Mouse (Mus musculus): ENCODE data around the gene Ubr7. TPM values are rescaled to one million over a fixed set of nuclear protein-coding genes. Genes with fewer than 3 reads are reported as not detected.
A peak's percentile ranks its signal among the peaks of the same experiment; 100 is the strongest.

Gene Ubr7
- polyA plus RNA-seq (2015; fragmentation: Nextera tagmentation; extraction: Ambion mirVana): 24.7 and 29.0 TPM in 2 replicates

- Histone ChIP-seq H3K4me2 (peak within 1 kb of the TSS; percentile 92), H3K27ac (peak within 1 kb of the TSS; percentile 84), H3K4me3 (replicated peaks) (peak within 1 kb of the TSS; percentile 94), H3K9me3 (replicated peaks) (no peaks in the 10 kb centered on the region), H3K36me3 (peaks cover 20% of the 10 kb centered on the region), H3K9ac (peak within 1 kb of the TSS; percentile 92), H3K4me1 (replicated peaks) (peaks cover 40% of the 10 kb centered on the region), H3K27me3 (no peaks in the 10 kb centered on the region)
- WGBS (ENCODE audit: insufficient replicate concordance): under 1% methylated on average over 73 of the region's 73 CpGs
- peak; percentile 96 for DNase-seq
- ATAC-seq (ENCODE audit: low read depth): peak; percentile 94
Measured at GRCm38 (mm10) chr12:102757689-102758402, at the start of gene Ubr7, which contains the start of the genes Gm28051 and Gon7. Gene Ubr7, plus strand, starts transcription at chr12:102757967. Gene Gm28051, minus strand, starts transcription at chr12:102757765. Gene Gon7, minus strand, starts transcription at chr12:102757803.

- no peak overlapping the region for H3K9ac ChIP-seq
- H3K36me3 ChIP-seq: no peaks in the 10 kb centered on the region
- DNase-seq: no peak
- no peaks in the 10 kb centered on the region for H3K9me3 ChIP-seq (replicated peaks)
- WGBS (ENCODE audit: insufficient replicate concordance): 70% methylated on average over 11 of the region's 11 CpGs
- H3K27me3 ChIP-seq: peaks cover 17% of the 10 kb centered on the region
- no peak overlapping the region for H3K4me3 ChIP-seq (replicated peaks)
- H3K27ac ChIP-seq: no peak overlapping the region
- ATAC-seq (ENCODE audit: low read depth): no peak
- H3K4me2 ChIP-seq: no peak overlapping the region
- H3K4me1 ChIP-seq (replicated peaks): peaks cover 24% of the 10 kb centered on the region
Measured at GRCm38 (mm10) chr12:102708220-102708619, 49.5 kb upstream of the Ubr7 start.

GRCm38 (mm10) chr12:102709896-102710295 is 47.9 kb upstream of the Ubr7 start:
- Histone ChIP-seq H3K4me2 (no peak overlapping the region), H3K36me3 (no peaks in the 10 kb centered on the region), H3K4me1 (replicated peaks) (peaks cover 13% of the 10 kb centered on the region), H3K27me3 (peaks cover 14% of the 10 kb centered on the region), H3K4me3 (replicated peaks) (no peak overlapping the region), H3K9me3 (replicated peaks) (no peaks in the 10 kb centered on the region), H3K27ac (no peak overlapping the region), H3K9ac (no peak overlapping the region)
- ATAC-seq (ENCODE audit: low read depth) (no peak), DNase-seq (no peak)
- 81% methylated on average over 5 of the region's 5 CpGs for WGBS (ENCODE audit: insufficient replicate concordance)

GRCm38 (mm10) chr12:102710851-102711375 is 46.9 kb upstream of the Ubr7 start:
- peaks cover 13% of the 10 kb centered on the region for H3K27me3 ChIP-seq
- ATAC-seq (ENCODE audit: low read depth) (no peak), DNase-seq (no peak)
- WGBS (ENCODE audit: insufficient replicate concordance): 59% methylated on average over 4 of the region's 4 CpGs
- H3K9me3 ChIP-seq (replicated peaks): no peaks in the 10 kb centered on the region
- H3K4me1 ChIP-seq (replicated peaks): 0 out of 2 replicates have a peak, but pooled peaks cover 3% of the 10 kb centered on the region
- no peak overlapping the region for H3K4me2 ChIP-seq
- H3K27ac ChIP-seq: no peak overlapping the region
- H3K36me3 ChIP-seq: no peaks in the 10 kb centered on the region
- H3K4me3 ChIP-seq (replicated peaks): no peak overlapping the region
- H3K9ac ChIP-seq: no peak overlapping the region

GRCm38 (mm10) chr12:102713153-102713865 is 44.5 kb upstream of the Ubr7 start:
- ATAC-seq (ENCODE audit: low read depth): no peak
- Histone ChIP-seq H3K4me2 (no peak overlapping the region), H3K9ac (no peak overlapping the region), H3K27ac (no peak overlapping the region), H3K36me3 (no peaks in the 10 kb centered on the region), H3K9me3 (replicated peaks) (no peaks in the 10 kb centered on the region), H3K4me1 (replicated peaks) (0 out of 2 replicates have a peak, but pooled peaks cover 3% of the 10 kb centered on the region), H3K27me3 (no peaks in the 10 kb centered on the region), H3K4me3 (replicated peaks) (no peak overlapping the region)
- 44% methylated on average over 20 of the region's 20 CpGs for WGBS (ENCODE audit: insufficient replicate concordance)
- DNase-seq: no peak

- Histone ChIP-seq H3K9me3 (replicated peaks) (no peaks in the 10 kb centered on the region), H3K4me2 (no peak overlapping the region), H3K27me3 (no peaks in the 10 kb centered on the region), H3K36me3 (no peaks in the 10 kb centered on the region), H3K4me3 (replicated peaks) (no peak overlapping the region), H3K4me1 (replicated peaks) (0 out of 2 replicates have a peak, but pooled peaks cover 3% of the 10 kb centered on the region), H3K27ac (no peak overlapping the region), H3K9ac (no peak overlapping the region)
- DNase-seq: no peak
- WGBS (ENCODE audit: insufficient replicate concordance): 58% methylated on average over 2 of the region's 2 CpGs
- no peak for ATAC-seq (ENCODE audit: low read depth)
Measured at GRCm38 (mm10) chr12:102714116-102714515, 43.7 kb upstream of the Ubr7 start.

GRCm38 (mm10) chr12:102714654-102715395 is 42.9 kb upstream of the Ubr7 start:
- Histone ChIP-seq H3K9ac (no peak overlapping the region), H3K4me2 (no peak overlapping the region), H3K4me3 (replicated peaks) (no peak overlapping the region), H3K27me3 (no peaks in the 10 kb centered on the region), H3K27ac (no peak overlapping the region), H3K36me3 (no peaks in the 10 kb centered on the region), H3K9me3 (replicated peaks) (no peaks in the 10 kb centered on the region), H3K4me1 (replicated peaks) (0 out of 2 replicates have a peak, but pooled peaks cover 3% of the 10 kb centered on the region)
- DNase-seq: no peak
- 68% methylated on average over 10 of the region's 10 CpGs for WGBS (ENCODE audit: insufficient replicate concordance)
- no peak for ATAC-seq (ENCODE audit: low read depth)

GRCm38 (mm10) chr12:102719552-102720315 is 38.0 kb upstream of the Ubr7 start:
- no peak overlapping the region for H3K9ac ChIP-seq
- H3K27me3 ChIP-seq: no peaks in the 10 kb centered on the region
- no peak overlapping the region for H3K4me2 ChIP-seq
- no peaks in the 10 kb centered on the region for H3K4me1 ChIP-seq (replicated peaks)
- no peak overlapping the region for H3K27ac ChIP-seq
- no peaks in the 10 kb centered on the region for H3K36me3 ChIP-seq
- no peak for ATAC-seq (ENCODE audit: low read depth)
- DNase-seq: no peak
- H3K9me3 ChIP-seq (replicated peaks): no peaks in the 10 kb centered on the region
- no peak overlapping the region for H3K4me3 ChIP-seq (replicated peaks)
- whole genome bisulfite sequencing (ENCODE audit: insufficient replicate concordance): 35% methylated on average over 13 of the region's 13 CpGs

- Histone ChIP-seq H3K27me3 (no peaks in the 10 kb centered on the region), H3K9ac (no peak overlapping the region), H3K4me2 (no peak overlapping the region), H3K4me3 (replicated peaks) (no peak overlapping the region), H3K9me3 (replicated peaks) (no peaks in the 10 kb centered on the region), H3K27ac (no peak overlapping the region), H3K36me3 (no peaks in the 10 kb centered on the region), H3K4me1 (replicated peaks) (peaks cover 13% of the 10 kb centered on the region)
- ATAC-seq (ENCODE audit: low read depth) (no peak), DNase-seq (no peak)
- 72% methylated on average over 11 of the region's 11 CpGs for WGBS (ENCODE audit: insufficient replicate concordance)
Measured at GRCm38 (mm10) chr12:102722451-102722850, 35.3 kb upstream of the Ubr7 start.

GRCm38 (mm10) chr12:102722966-102723365 is 34.8 kb upstream of the Ubr7 start:
- ATAC-seq (ENCODE audit: low read depth) (no peak), DNase-seq (no peak)
- no peaks in the 10 kb centered on the region for H3K36me3 ChIP-seq
- peaks cover 13% of the 10 kb centered on the region for H3K4me1 ChIP-seq (replicated peaks)
- H3K9me3 ChIP-seq (replicated peaks): no peaks in the 10 kb centered on the region
- no peak overlapping the region for H3K9ac ChIP-seq
- 75% methylated on average over 8 of the region's 8 CpGs for WGBS (ENCODE audit: insufficient replicate concordance)
- H3K4me2 ChIP-seq: no peak overlapping the region
- H3K4me3 ChIP-seq (replicated peaks): no peak overlapping the region
- no peak overlapping the region for H3K27ac ChIP-seq
- H3K27me3 ChIP-seq: no peaks in the 10 kb centered on the region

Data from liver, embryonic 13.5 days (tissue).